Mouse (Mus musculus): ENCODE measurements at regions not wholly inside any gene's neighbourhood (a gene's known extent, or its start where the extent isn't known, plus 50 kb on each side); places are given as distances from the start of the nearest gene placed in this dataset.

DNA sequence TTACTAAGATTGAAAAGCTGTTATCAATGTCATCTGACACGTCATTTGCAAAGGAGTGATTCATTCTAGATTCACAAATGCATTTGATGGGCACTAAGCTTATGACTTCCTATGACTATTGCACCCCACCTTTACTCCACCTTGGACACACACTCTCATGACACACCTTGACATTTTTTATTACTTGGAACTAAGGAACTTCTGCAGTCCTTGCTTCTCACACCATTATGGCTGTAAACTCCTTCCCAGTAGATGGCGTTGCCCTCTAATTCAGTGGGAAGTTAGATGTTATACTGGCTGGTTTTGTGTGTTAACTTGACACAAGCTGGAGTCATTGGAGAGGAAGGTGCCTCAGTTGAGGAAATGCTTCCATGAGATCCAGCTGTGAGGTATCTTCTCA is 78.8 kb upstream of the Ccdc71l start:
- no peak overlapping the region for H3K4me3 ChIP-seq (ENCODE audit: insufficient read depth, low read length)
- no peak for TF ChIP-seq CTCF (IDR thresholded peaks at IDR 0.05; ENCODE audit: low read depth, low read length)
- no peak for TF ChIP-seq POLR2A (IDR thresholded peaks at IDR 0.05; ENCODE audit: borderline replicate concordance, low read depth, low read length)
- peaks cover 5% of the 10 kb centered on the region for H3K4me1 ChIP-seq (ENCODE audit: control insufficient read depth, insufficient read depth, low read length)
- no peak overlapping the region for H3K27ac ChIP-seq (ENCODE audit: insufficient read depth, low read depth, low read length)

DNA sequence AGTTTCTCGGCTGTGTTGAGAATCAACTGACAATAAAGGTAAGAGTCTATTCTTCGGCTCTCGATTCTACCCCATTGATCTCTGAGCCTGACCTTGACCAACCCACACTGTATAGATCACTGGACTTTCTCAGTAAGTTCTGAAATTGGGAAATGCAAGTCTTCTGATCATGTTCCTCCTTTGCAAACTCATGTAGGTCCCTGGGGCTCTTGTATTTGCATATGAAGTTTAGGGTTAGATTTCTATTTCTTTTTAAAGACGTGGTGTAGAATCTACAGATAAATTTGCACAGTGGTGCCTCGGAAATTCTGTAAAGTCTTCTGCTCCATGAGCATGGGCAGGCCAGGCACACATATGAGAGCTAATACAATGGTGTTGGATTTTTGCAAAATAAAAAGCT is 72.8 kb upstream of the Ccdc71l start:
- H3K27ac ChIP-seq (ENCODE audit: insufficient read depth, low read depth, low read length) = peak overlapping the region; percentile 97

DNA sequence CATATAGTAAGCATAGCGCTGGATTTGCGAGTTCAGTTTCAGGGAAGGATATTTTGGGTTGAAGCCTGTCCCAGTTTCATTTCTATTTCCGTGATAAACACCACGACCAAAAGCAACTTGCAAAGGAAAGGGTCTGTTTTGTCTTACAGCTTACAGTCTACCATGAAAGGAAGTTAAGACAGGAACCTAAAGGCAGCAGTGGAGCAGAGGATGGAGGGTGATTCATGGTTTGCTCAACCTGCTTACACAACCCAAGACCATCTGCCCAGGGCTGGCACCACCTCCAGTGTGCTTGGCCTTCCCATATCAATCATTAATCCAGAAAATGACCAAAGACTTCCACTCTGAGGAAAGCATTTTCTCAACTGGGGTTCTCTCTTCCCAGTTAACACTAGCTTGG is 72.2 kb upstream of the Ccdc71l start:
- Histone ChIP-seq H3K4me1 (ENCODE audit: control insufficient read depth, insufficient read depth, low read length) (peaks cover 45% of the 10 kb centered on the region), H3K4me3 (ENCODE audit: insufficient read depth, low read length) (peak overlapping the region; percentile 34), H3K27ac (ENCODE audit: insufficient read depth, low read depth, low read length) (peak overlapping the region; percentile 97)
- TF ChIP-seq POLR2A (IDR thresholded peaks at IDR 0.05; ENCODE audit: borderline replicate concordance, low read depth, low read length) (no peak), CTCF (IDR thresholded peaks at IDR 0.05; ENCODE audit: low read depth, low read length) (no peak)

More for the DNA sequence above, 72.8 kb upstream of the Ccdc71l start:
- peak overlapping the region; percentile 34 for H3K4me3 ChIP-seq (ENCODE audit: insufficient read depth, low read length)
- H3K4me1 ChIP-seq (ENCODE audit: control insufficient read depth, insufficient read depth, low read length) = peaks cover 42% of the 10 kb centered on the region
- TF ChIP-seq POLR2A (IDR thresholded peaks at IDR 0.05; ENCODE audit: borderline replicate concordance, low read depth, low read length) (no peak), CTCF (IDR thresholded peaks at IDR 0.05; ENCODE audit: low read depth, low read length) (no peak)

DNA sequence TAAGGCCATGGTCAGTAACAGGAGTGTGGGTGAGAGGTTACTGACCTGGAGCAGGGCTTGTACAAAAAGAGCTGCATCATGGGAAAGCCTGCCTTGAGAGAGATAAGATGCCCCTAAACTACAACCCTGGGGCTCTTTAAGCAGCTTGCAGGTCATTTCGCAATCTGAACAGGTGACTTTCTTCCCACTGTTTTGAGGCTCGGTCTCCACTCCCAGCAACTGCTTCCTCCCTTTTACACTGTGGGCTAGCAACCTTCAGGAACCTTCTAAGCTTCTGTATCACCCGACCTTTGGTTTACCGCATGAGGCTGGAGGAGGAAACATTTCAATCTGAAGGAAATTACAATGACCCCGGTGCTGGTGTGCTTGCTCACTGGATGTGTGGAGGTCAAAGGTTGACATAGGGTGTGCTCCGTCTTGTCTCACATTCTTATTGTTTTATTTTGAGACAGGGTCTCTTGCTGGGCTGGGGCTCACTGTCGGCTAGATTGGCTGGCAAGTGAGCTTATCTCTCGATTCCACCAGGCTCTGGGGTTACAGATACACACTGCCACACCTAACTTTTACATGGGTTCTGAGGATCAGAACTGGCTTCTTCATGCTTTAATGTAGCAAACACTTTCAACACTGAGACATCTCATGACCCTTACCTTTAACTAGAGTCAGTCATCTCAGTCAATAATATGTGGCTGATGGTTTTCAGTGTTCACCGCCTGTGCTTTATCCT is 71.1 kb upstream of the Ccdc71l start:
- Histone ChIP-seq H3K4me3 (ENCODE audit: insufficient read depth, low read length) (no peak overlapping the region), H3K27ac (ENCODE audit: insufficient read depth, low read depth, low read length) (peak overlapping the region; percentile 97), H3K4me1 (ENCODE audit: control insufficient read depth, insufficient read depth, low read length) (peaks cover 45% of the 10 kb centered on the region)
- no peak for TF ChIP-seq CTCF (IDR thresholded peaks at IDR 0.05; ENCODE audit: low read depth, low read length)
- no peak for TF ChIP-seq POLR2A (IDR thresholded peaks at IDR 0.05; ENCODE audit: borderline replicate concordance, low read depth, low read length)

DNA sequence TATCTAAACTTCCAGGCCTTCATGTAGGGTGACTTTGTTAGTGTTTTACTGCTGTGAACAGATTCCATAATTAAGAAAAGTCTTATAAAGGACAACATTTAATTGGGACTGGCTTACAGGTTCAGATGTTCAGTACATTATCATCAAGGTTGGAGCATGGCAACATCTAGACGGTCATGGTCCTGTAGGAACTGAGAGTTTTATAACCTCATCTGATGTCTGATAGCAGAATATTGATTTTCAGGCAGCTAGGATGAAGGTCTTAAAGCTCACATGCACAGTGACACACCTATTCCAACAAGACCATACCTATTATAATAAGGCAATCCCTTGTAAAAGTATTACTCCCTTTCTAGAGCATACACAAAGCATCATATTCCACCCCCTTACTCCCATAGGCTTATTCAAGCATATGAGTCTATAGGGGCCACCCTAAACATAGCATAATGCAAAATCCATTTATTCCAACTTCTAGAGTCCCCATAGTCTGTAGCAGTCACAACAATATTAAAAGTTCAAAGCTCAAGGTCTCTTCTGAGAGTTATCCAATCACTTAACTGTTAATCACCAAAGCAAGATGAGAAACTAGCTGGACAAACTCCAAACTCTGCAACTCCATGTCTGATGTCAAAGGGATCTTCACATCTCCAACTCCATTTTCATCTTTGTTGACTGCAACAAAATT is 63.3 kb upstream of the Ccdc71l start:
- Histone ChIP-seq H3K4me3 (ENCODE audit: insufficient read depth, low read length) (no peak overlapping the region), H3K27ac (ENCODE audit: insufficient read depth, low read depth, low read length) (no peak overlapping the region), H3K4me1 (ENCODE audit: control insufficient read depth, insufficient read depth, low read length) (peaks cover 6% of the 10 kb centered on the region)
- TF ChIP-seq POLR2A (IDR thresholded peaks at IDR 0.05; ENCODE audit: borderline replicate concordance, low read depth, low read length) (no peak), CTCF (IDR thresholded peaks at IDR 0.05; ENCODE audit: low read depth, low read length) (no peak)
